Mouse (Mus musculus): Measurements from ENCODE around the gene Cdc37. TPM values are rescaled to one million over a fixed set of nuclear protein-coding genes. Genes with fewer than 3 reads are reported as not detected.

Cdc37 gene
- polyA plus RNA-seq, 1 experiment from 2014 or later: 386 TPM

DNA sequence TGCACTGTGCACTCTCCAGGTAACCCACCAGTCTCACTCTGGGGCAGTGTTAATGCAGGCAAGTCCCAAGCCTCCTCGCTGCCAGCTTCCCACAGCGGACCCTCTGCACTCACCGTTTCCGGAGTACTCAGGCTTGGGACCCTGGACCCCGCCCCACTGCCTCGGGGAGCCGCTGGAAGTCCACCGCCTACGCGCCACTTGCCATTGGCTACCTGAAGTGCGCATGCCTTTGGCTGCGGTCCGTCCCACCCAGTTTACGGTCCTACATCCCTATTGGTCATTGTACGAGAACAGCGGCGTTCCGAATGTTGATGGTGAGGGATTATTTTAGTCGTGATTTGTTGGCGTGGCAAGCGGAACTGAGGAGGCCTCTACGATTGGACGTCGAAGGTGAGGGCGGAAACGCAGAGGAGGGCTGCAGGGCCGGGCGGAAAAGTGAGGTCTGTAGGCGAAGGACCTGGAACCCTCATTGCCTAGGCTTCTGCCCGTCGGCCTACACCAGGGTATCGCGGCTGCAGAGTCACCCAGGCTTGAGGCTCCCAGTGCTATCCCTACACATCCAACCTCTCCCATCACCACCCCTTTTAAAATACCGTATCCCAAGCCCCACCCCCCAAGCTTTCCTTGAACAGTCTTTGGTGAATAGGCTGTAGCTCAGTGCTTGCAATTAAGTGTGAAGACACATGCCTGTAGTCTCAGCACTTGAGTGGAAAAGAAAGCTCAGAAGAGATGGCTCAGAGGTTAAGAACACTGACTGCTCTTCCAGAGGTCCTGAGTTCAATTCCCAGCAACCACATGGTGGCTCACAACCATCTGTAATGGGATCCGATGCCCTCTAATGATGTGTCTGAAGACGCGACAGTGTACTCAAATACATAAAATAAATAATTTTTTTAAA, 18.5 kb downstream of the Cdc37 start, which contains the start of gene Tyk2:
Tyk2 (minus strand) TSS at position 185 of the 898 bp plus-strand sequence.
- no peaks in the 10 kb centered on the region for H3K4me1 ChIP-seq (ENCODE audit: insufficient read depth, low read length)
- H3K27me3 ChIP-seq (ENCODE audit: insufficient read depth, low read length): no peaks in the 10 kb centered on the region
- ATAC-seq (ENCODE audit: low FRiP score, low TSS enrichment): peak; percentile 98
- peaks cover 5% of the 10 kb centered on the region; the same call in 1 of the 2 replicates for H3K36me3 ChIP-seq (ENCODE audit: insufficient read depth, low read length)
- WGBS: 6% methylated on average over 37 of the region's 37 CpGs
- H3K9ac ChIP-seq (replicated peaks; ENCODE audit: low read length): peak within 1 kb of the TSS; percentile 71
- H3K9me3 ChIP-seq (ENCODE audit: low read length): no peaks in the 10 kb centered on the region
- H3K4me2 ChIP-seq (replicated peaks; ENCODE audit: low read depth, low read length): peak within 1 kb of the TSS; percentile 65
- H3K27ac ChIP-seq (ENCODE audit: low read length): peak within 1 kb of the TSS; percentile 65
- peak within 1 kb of the TSS; percentile 59 for H3K4me3 ChIP-seq (ENCODE audit: low read length)

GRCm38 (mm10) chr9:21126259-21126627, 23.5 kb downstream of the Cdc37 start:
- no peak overlapping the region for H3K4me3 ChIP-seq (ENCODE audit: low read length)
- no peaks in the 10 kb centered on the region for H3K4me1 ChIP-seq (ENCODE audit: insufficient read depth, low read length)
- no peaks in the 10 kb centered on the region for H3K27me3 ChIP-seq (ENCODE audit: insufficient read depth, low read length)
- WGBS: 69% methylated on average over 2 of the region's 2 CpGs
- no peaks in the 10 kb centered on the region for H3K9me3 ChIP-seq (ENCODE audit: low read length)
- H3K9ac ChIP-seq (replicated peaks; ENCODE audit: low read length): no peak overlapping the region
- no peak overlapping the region for H3K4me2 ChIP-seq (replicated peaks; ENCODE audit: low read depth, low read length)
- no peak for ATAC-seq (ENCODE audit: low FRiP score, low TSS enrichment)
- H3K36me3 ChIP-seq (ENCODE audit: insufficient read depth, low read length): peaks cover 17% of the 10 kb centered on the region
- H3K27ac ChIP-seq (ENCODE audit: low read length): no peak overlapping the region

DNA sequence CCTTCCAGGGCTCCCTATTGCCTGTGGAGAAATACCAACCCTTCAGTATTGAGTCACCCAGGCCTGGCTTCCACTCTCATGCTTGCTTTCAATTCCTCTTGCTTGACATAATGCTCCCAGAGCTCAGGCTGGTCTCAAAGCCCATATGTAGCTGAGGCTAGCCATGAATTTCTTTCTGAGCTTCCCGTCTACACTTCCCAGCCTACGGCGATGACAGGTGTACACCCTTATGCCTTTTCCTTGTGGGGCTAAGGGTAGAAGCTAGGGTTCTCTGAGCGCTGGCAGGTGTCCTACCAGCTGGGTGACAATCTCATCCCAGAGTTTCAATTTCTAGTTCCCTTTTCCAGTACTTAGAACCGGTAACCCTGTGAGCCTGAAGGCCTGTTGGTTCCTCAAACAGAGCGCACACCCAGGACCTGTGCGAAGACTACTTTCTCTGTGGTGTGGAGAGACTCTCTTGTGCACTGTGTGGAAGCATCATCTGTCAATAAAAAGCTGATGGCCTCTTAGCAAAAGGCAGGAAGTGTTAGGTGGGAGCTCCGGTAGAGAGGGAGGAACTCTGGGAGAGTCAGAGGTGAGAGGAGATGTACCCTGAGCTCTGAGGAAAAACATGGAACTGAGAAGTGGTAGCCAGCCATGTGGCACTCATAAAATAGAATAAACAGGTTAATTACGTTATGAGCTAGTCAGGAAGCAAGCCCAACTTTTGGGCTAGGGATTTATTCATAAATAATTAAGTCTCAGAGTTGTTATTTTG, 24.1 kb downstream of the Cdc37 start:
- no peak overlapping the region for H3K4me2 ChIP-seq (replicated peaks; ENCODE audit: low read depth, low read length)
- no peak overlapping the region for H3K27ac ChIP-seq (ENCODE audit: low read length)
- peaks cover 21% of the 10 kb centered on the region for H3K36me3 ChIP-seq (ENCODE audit: insufficient read depth, low read length)
- no peak overlapping the region for H3K4me3 ChIP-seq (ENCODE audit: low read length)
- no peak for ATAC-seq (ENCODE audit: low FRiP score, low TSS enrichment)
- no peaks in the 10 kb centered on the region for H3K27me3 ChIP-seq (ENCODE audit: insufficient read depth, low read length)
- H3K9ac ChIP-seq (replicated peaks; ENCODE audit: low read length): no peak overlapping the region
- no peaks in the 10 kb centered on the region for H3K4me1 ChIP-seq (ENCODE audit: insufficient read depth, low read length)
- WGBS: 87% methylated on average over 9 of the region's 9 CpGs
- H3K9me3 ChIP-seq (ENCODE audit: low read length): no peaks in the 10 kb centered on the region

- Histone ChIP-seq H3K9ac (replicated peaks; ENCODE audit: low read length) (no peak overlapping the region), H3K27me3 (ENCODE audit: insufficient read depth, low read length) (no peaks in the 10 kb centered on the region), H3K4me2 (replicated peaks; ENCODE audit: low read depth, low read length) (no peak overlapping the region), H3K9me3 (ENCODE audit: low read length) (no peaks in the 10 kb centered on the region), H3K4me1 (ENCODE audit: insufficient read depth, low read length) (no peaks in the 10 kb centered on the region), H3K27ac (ENCODE audit: low read length) (no peak overlapping the region), H3K4me3 (ENCODE audit: low read length) (no peak overlapping the region), H3K36me3 (ENCODE audit: insufficient read depth, low read length) (peaks cover 24% of the 10 kb centered on the region)
- 77% methylated on average over 5 of the region's 5 CpGs for WGBS
- no peak for ATAC-seq (ENCODE audit: low FRiP score, low TSS enrichment)
Measured at GRCm38 (mm10) chr9:21124837-21125236, 24.9 kb downstream of the Cdc37 start.

DNA sequence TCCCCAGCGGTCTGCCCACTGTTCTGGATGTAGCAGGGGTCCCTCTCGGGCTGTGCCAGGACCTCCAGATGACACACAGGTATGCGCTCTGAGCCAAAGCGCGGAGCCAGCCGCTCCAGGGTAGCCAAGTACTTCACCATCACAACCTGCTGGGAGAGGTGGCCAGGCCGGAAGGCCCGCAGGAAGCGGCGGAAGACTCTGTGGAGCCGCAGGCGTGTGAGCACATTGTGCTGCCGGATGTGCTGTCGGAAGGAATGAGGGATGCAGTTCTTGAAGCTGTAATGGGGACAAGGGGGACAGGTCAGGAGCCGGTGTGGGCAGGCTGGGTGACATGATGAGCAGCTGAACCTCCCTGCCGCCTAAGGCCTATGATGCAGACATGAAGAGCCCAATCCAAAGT, 28.3 kb downstream of the Cdc37 start:
- Histone ChIP-seq H3K27me3 (ENCODE audit: insufficient read depth, low read length) (no peaks in the 10 kb centered on the region), H3K27ac (ENCODE audit: low read length) (no peak overlapping the region), H3K9me3 (ENCODE audit: low read length) (no peaks in the 10 kb centered on the region), H3K4me2 (replicated peaks; ENCODE audit: low read depth, low read length) (no peak overlapping the region), H3K9ac (replicated peaks; ENCODE audit: low read length) (no peak overlapping the region), H3K4me1 (ENCODE audit: insufficient read depth, low read length) (no peaks in the 10 kb centered on the region), H3K4me3 (ENCODE audit: low read length) (no peak overlapping the region), H3K36me3 (ENCODE audit: insufficient read depth, low read length) (peaks cover 19% of the 10 kb centered on the region; the same call in 1 of the 2 replicates)
- ATAC-seq (ENCODE audit: low FRiP score, low TSS enrichment): no peak
- 94% methylated on average over 16 of the region's 16 CpGs for WGBS

GRCm38 (mm10) chr9:21117073-21117472, 32.7 kb downstream of the Cdc37 start:
- 72% methylated on average over 6 of the region's 6 CpGs for WGBS
- ATAC-seq (ENCODE audit: low FRiP score, low TSS enrichment): no peak

DNA sequence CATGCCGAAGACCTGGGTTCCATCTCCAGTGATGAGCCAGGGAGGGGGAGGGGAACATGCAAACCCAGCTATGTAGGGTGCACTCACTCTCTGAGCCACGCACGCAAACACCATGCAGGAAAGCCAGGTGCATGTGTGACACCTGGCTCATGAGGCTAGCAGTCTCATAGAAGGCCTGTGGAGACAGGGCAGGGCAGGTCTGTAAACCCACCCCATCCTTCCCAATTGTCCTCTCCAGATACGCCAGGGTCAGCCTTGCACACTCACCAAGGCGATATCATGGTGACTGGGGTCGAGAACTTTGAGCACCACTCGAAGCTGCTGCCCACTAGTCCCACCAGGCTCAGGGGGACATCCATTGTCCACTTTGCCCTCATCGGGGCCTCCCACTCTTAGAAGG, 34.7 kb downstream of the Cdc37 start:
- Histone ChIP-seq H3K27me3 (ENCODE audit: insufficient read depth, low read length) (no peaks in the 10 kb centered on the region), H3K4me1 (ENCODE audit: insufficient read depth, low read length) (no peaks in the 10 kb centered on the region), H3K4me3 (ENCODE audit: low read length) (no peak overlapping the region), H3K36me3 (ENCODE audit: insufficient read depth, low read length) (no peaks in the 10 kb centered on the region), H3K4me2 (replicated peaks; ENCODE audit: low read depth, low read length) (no peak overlapping the region), H3K9me3 (ENCODE audit: low read length) (no peaks in the 10 kb centered on the region), H3K27ac (ENCODE audit: low read length) (no peak overlapping the region), H3K9ac (replicated peaks; ENCODE audit: low read length) (no peak overlapping the region)
- WGBS: 89% methylated on average over 8 of the region's 8 CpGs
- no peak for ATAC-seq (ENCODE audit: low FRiP score, low TSS enrichment)

More at GRCm38 (mm10) chr9:21117073-21117472, 32.7 kb downstream of the Cdc37 start:
- Histone ChIP-seq H3K4me3 (ENCODE audit: low read length) (no peak overlapping the region), H3K36me3 (ENCODE audit: insufficient read depth, low read length) (0 out of 2 replicates have a peak, but pooled peaks cover 11% of the 10 kb centered on the region), H3K27ac (ENCODE audit: low read length) (no peak overlapping the region), H3K4me2 (replicated peaks; ENCODE audit: low read depth, low read length) (no peak overlapping the region), H3K9me3 (ENCODE audit: low read length) (no peaks in the 10 kb centered on the region), H3K4me1 (ENCODE audit: insufficient read depth, low read length) (no peaks in the 10 kb centered on the region), H3K27me3 (ENCODE audit: insufficient read depth, low read length) (no peaks in the 10 kb centered on the region), H3K9ac (replicated peaks; ENCODE audit: low read length) (no peak overlapping the region)

DNA sequence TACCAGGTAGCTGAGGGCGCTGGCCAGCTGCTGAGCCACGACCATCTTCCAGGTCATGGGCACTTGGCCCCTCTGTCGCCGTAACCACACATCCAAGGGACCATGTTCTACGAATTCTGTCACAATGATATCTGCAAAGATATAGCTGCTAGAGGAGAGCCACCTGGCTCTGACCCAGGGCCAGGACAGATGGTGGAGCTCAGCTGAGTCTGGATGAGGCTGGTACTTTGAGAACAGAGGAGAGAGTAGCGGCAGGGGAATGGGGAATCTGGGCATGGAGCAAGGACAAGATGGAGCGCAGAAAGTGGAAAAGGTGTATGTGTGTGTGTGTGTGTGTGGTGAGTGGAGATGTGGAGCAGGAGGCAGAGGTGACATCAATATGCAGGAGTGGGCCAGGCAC, 35.6 kb downstream of the Cdc37 start:
- Histone ChIP-seq H3K4me3 (ENCODE audit: low read length) (no peak overlapping the region), H3K27me3 (ENCODE audit: insufficient read depth, low read length) (no peaks in the 10 kb centered on the region), H3K36me3 (ENCODE audit: insufficient read depth, low read length) (no peaks in the 10 kb centered on the region), H3K9me3 (ENCODE audit: low read length) (no peaks in the 10 kb centered on the region), H3K4me1 (ENCODE audit: insufficient read depth, low read length) (no peaks in the 10 kb centered on the region), H3K4me2 (replicated peaks; ENCODE audit: low read depth, low read length) (no peak overlapping the region), H3K27ac (ENCODE audit: low read length) (no peak overlapping the region), H3K9ac (replicated peaks; ENCODE audit: low read length) (no peak overlapping the region)
- ATAC-seq (ENCODE audit: low FRiP score, low TSS enrichment): no peak
- WGBS: 85% methylated on average over 7 of the region's 7 CpGs

GRCm38 (mm10) chr9:21113751-21114150, 36.0 kb downstream of the Cdc37 start:
- H3K36me3 ChIP-seq (ENCODE audit: insufficient read depth, low read length): no peaks in the 10 kb centered on the region
- no peak for ATAC-seq (ENCODE audit: low FRiP score, low TSS enrichment)
- H3K9me3 ChIP-seq (ENCODE audit: low read length): no peaks in the 10 kb centered on the region

More at GRCm38 (mm10) chr9:21113751-21114150, 36.0 kb downstream of the Cdc37 start:
- H3K4me3 ChIP-seq (ENCODE audit: low read length): no peak overlapping the region
- no peak overlapping the region for H3K27ac ChIP-seq (ENCODE audit: low read length)
- WGBS: 76% methylated on average over 6 of the region's 6 CpGs
- no peaks in the 10 kb centered on the region for H3K4me1 ChIP-seq (ENCODE audit: insufficient read depth, low read length)
- no peak overlapping the region for H3K9ac ChIP-seq (replicated peaks; ENCODE audit: low read length)
- H3K4me2 ChIP-seq (replicated peaks; ENCODE audit: low read depth, low read length): no peak overlapping the region
- H3K27me3 ChIP-seq (ENCODE audit: insufficient read depth, low read length): no peaks in the 10 kb centered on the region
